Comparison of ENCODE assay signal across 8 mouse cellular contexts in genomic region chr13:94174577-94175279, GRCm38 (mm10).
DNase-seq lines count a peak whose midpoint lies in the region; ATAC-seq and TF ChIP-seq lines count a peak whose summit lies in the region.

No protein-coding gene starts in this region.

- DNase-seq in cerebellum, adult 2 months = peak; percentile 48 to 54
- no peak for DNase-seq in cerebellum, adult 8-10 months
- peak; percentile 19 for DNase-seq in right cerebral cortex, postnatal 4 days
- DNase-seq in right cerebral cortex, postnatal 36 days (ENCODE audit: low spot score in 2 of 2) = no peak
- peak; percentile 89 for DNase-seq in midbrain, embryonic 11.5 days (ENCODE audit: low spot score, missing footprints)
- DNase-seq in adrenal gland, adult 8-10 months = no peak
- DNase-seq in layer of hippocampus, postnatal 36 days = no peak

- TF ChIP-seq CTCF in cerebellum, adult 2 months (IDR thresholded peaks at IDR 0.05; ENCODE audit: borderline replicate concordance, insufficient read depth, low read depth, low read length) = no peak

- peak overlapping the region; percentile 94 for H3K4me3 ChIP-seq in cerebellum, adult 2 months (replicated peaks; ENCODE audit: insufficient read depth, low read depth, low read length)
- H3K4me3 ChIP-seq in hindbrain, embryonic 12.5 days = peak overlapping the region; percentile 48
- peak overlapping the region; percentile 44 for H3K4me3 ChIP-seq in midbrain, embryonic 11.5 days (ENCODE audit: low read depth, low read length)

- WGBS in cerebellum, adult 2 months = 5% methylated on average over 16 of the region's 16 CpGs
- WGBS in hindbrain, embryonic 12.5 days = 21% methylated on average over 16 of the region's 16 CpGs
- 14% methylated on average over 16 of the region's 16 CpGs for WGBS in midbrain, embryonic 11.5 days

- peaks cover 21% of the 10 kb centered on the region; the same call in 1 of the 2 replicates for H3K4me1 ChIP-seq in cerebellum, adult 2 months (ENCODE audit: control insufficient read depth, insufficient read depth, low read length)
- H3K4me1 ChIP-seq in hindbrain, embryonic 12.5 days = peaks cover 40% of the 10 kb centered on the region
- H3K4me1 ChIP-seq in midbrain, embryonic 11.5 days (ENCODE audit: control insufficient read depth, insufficient read depth, low read length) = peaks cover 8% of the 10 kb centered on the region

- no peak for TF ChIP-seq POLR2A in cerebellum, adult 2 months (IDR thresholded peaks at IDR 0.05; ENCODE audit: borderline replicate concordance, insufficient read depth, low read length)

- H3K9me3 ChIP-seq in hindbrain, embryonic 12.5 days (replicated peaks) = no peaks in the 10 kb centered on the region
- no peaks in the 10 kb centered on the region for H3K9me3 ChIP-seq in midbrain, embryonic 11.5 days (ENCODE audit: control insufficient read depth, low read length)

- peak overlapping the region; percentile 95 for H3K4me2 ChIP-seq in hindbrain, embryonic 12.5 days (replicated peaks)
- peak overlapping the region; percentile 90 for H3K4me2 ChIP-seq in midbrain, embryonic 11.5 days

- H3K27ac ChIP-seq in cerebellum, adult 2 months (ENCODE audit: insufficient read depth, low read length) = peak overlapping the region; percentile 92
- H3K27ac ChIP-seq in hindbrain, embryonic 12.5 days = no peak overlapping the region
- no peak overlapping the region for H3K27ac ChIP-seq in midbrain, embryonic 11.5 days (ENCODE audit: low read depth, low read length)

- no peak for ATAC-seq in hindbrain, embryonic 12.5 days (ENCODE audit: low FRiP score)
- no peak for ATAC-seq in midbrain, embryonic 11.5 days (ENCODE audit: low FRiP score)

- peak overlapping the region; percentile 60 for H3K9ac ChIP-seq in hindbrain, embryonic 12.5 days
- H3K9ac ChIP-seq in midbrain, embryonic 11.5 days (ENCODE audit: low read length) = no peak overlapping the region

- no peaks in the 10 kb centered on the region for H3K27me3 ChIP-seq in cerebellum, adult 2 months (ENCODE audit: control insufficient read depth, insufficient read depth, low read length)
- H3K27me3 ChIP-seq in hindbrain, embryonic 12.5 days = peaks cover 31% of the 10 kb centered on the region
- peaks cover 9% of the 10 kb centered on the region for H3K27me3 ChIP-seq in midbrain, embryonic 11.5 days (ENCODE audit: control insufficient read depth, insufficient read depth, low read length)

- H3K36me3 ChIP-seq in hindbrain, embryonic 12.5 days = no peaks in the 10 kb centered on the region
- H3K36me3 ChIP-seq in midbrain, embryonic 11.5 days (ENCODE audit: control insufficient read depth, insufficient read depth, low read length) = no peaks in the 10 kb centered on the region

Comparison
In these comparisons a context has a peak if more than half of its experiments do, and no peak if none do; other contexts are left out.
1. DNase-seq: peak in cerebellum, adult 2 months (2 of 2), right cerebral cortex, postnatal 4 days (single experiment) and midbrain, embryonic 11.5 days (single experiment); none in cerebellum, adult 8-10 months (single experiment), right cerebral cortex, postnatal 36 days (0 of 2), adrenal gland, adult 8-10 months (single experiment) and layer of hippocampus, postnatal 36 days (0 of 2).
2. H3K4me3 ChIP-seq: peak in every context shown above with its lines; median percentile 94 in cerebellum, adult 2 months; 48 in hindbrain, embryonic 12.5 days; 44 in midbrain, embryonic 11.5 days.